Mouse (Mus musculus): Measurements from ENCODE around the gene Rpl10a.
A peak's percentile ranks its signal among the peaks of the same experiment; 100 is the strongest.

Gene Rpl10a

GRCm38 (mm10) chr17:28328366-28328928 lies at the start of gene Rpl10a:
Gene Rpl10a, plus strand, starts transcription at chr17:28328471.
- DNase-seq (ENCODE audit: low spot score in 2 of 2), result peak; percentile 96 to 97

GRCm38 (mm10) chr17:28279236-28279635 lies 49.0 kb upstream of the Rpl10a start:
- no peak for DNase-seq (ENCODE audit: low spot score in 2 of 2)

- no peak for DNase-seq (ENCODE audit: low spot score in 2 of 2)
Measured at GRCm38 (mm10) chr17:28279780-28280422, 48.4 kb upstream of the Rpl10a start.

GRCm38 (mm10) chr17:28280423-28280800 lies 47.9 kb upstream of the Rpl10a start:
- no peak for DNase-seq (ENCODE audit: low spot score in 2 of 2)

- DNase-seq (ENCODE audit: low spot score in 2 of 2), result no peak
Measured at GRCm38 (mm10) chr17:28280831-28281377, 47.4 kb upstream of the Rpl10a start.

GRCm38 (mm10) chr17:28281866-28282441 lies 46.3 kb upstream of the Rpl10a start:
- DNase-seq (ENCODE audit: low spot score in 2 of 2), result no peak

GRCm38 (mm10) chr17:28283199-28283598 lies 45.1 kb upstream of the Rpl10a start:
- DNase-seq (ENCODE audit: low spot score in 2 of 2), result no peak

- DNase-seq (ENCODE audit: low spot score in 2 of 2), result no peak
Measured at GRCm38 (mm10) chr17:28286133-28286532, 42.1 kb upstream of the Rpl10a start.

GRCm38 (mm10) chr17:28286964-28287363 lies 41.3 kb upstream of the Rpl10a start:
- no peak for DNase-seq (ENCODE audit: low spot score in 2 of 2)

- DNase-seq (ENCODE audit: low spot score in 2 of 2), result no peak
Measured at GRCm38 (mm10) chr17:28287578-28287977, 40.7 kb upstream of the Rpl10a start.

- no peak for DNase-seq (ENCODE audit: low spot score in 2 of 2)
Measured at GRCm38 (mm10) chr17:28287980-28288379, 40.3 kb upstream of the Rpl10a start.

GRCm38 (mm10) chr17:28290262-28290661 lies 38.0 kb upstream of the Rpl10a start:
- DNase-seq (ENCODE audit: low spot score in 2 of 2), result peak in 1 of 2 experiments; percentile 76

GRCm38 (mm10) chr17:28290671-28291070 lies 37.6 kb upstream of the Rpl10a start:
- DNase-seq (ENCODE audit: low spot score in 2 of 2), result peak; percentile 45 to 57

- DNase-seq (ENCODE audit: low spot score in 2 of 2), result no peak
Measured at GRCm38 (mm10) chr17:28291346-28291745, 36.9 kb upstream of the Rpl10a start.

GRCm38 (mm10) chr17:28293716-28294115 lies 34.6 kb upstream of the Rpl10a start:
- DNase-seq (ENCODE audit: low spot score in 2 of 2), result no peak

GRCm38 (mm10) chr17:28294449-28295333 lies 33.6 kb upstream of the Rpl10a start:
- DNase-seq (ENCODE audit: low spot score in 2 of 2), result no peak

- no peak for DNase-seq (ENCODE audit: low spot score in 2 of 2)
Measured at GRCm38 (mm10) chr17:28298888-28299287, 29.4 kb upstream of the Rpl10a start.

GRCm38 (mm10) chr17:28299669-28300320 lies 28.5 kb upstream of the Rpl10a start:
- no peak for DNase-seq (ENCODE audit: low spot score in 2 of 2)

GRCm38 (mm10) chr17:28300323-28300722 lies 27.9 kb upstream of the Rpl10a start:
- DNase-seq (ENCODE audit: low spot score in 2 of 2), result no peak

- DNase-seq (ENCODE audit: low spot score in 2 of 2), result no peak
Measured at GRCm38 (mm10) chr17:28300850-28301249, 27.4 kb upstream of the Rpl10a start.

- DNase-seq (ENCODE audit: low spot score in 2 of 2), result no peak
Measured at GRCm38 (mm10) chr17:28305172-28305571, 23.1 kb upstream of the Rpl10a start.
